Mouse (Mus musculus) forebrain, embryonic 12.5 days (tissue): Measurements from ENCODE around the gene Nectin4. TPM values are rescaled to one million over a fixed set of nuclear protein-coding genes. Genes with fewer than 3 reads are reported as not detected.

Experiments
- ATAC-seq: fragments of 200-750 bp; cut with Nextera tagmentation; 2 replicates; pipeline ENCODE4 v1.8.0; 2017; ENCODE audit warnings: moderate TSS enrichment; ENCODE audit not compliant: low FRiP score
- H3K27ac ChIP-seq: fragments of 300-500 bp; sonication (generic); 2 replicates; pipeline ENCODE4 v1.5.1; 2016; ENCODE audit warnings: mild to moderate bottlenecking
- H3K27me3 ChIP-seq: fragments of 300-500 bp; sonication (generic); 2 replicates; pipeline ENCODE4 v1.6.1; 2016; ENCODE audit warnings: mild to moderate bottlenecking
- H3K36me3 ChIP-seq: fragments of 300-500 bp; sonication (generic); replicated peaks from 2 replicates; pipeline ENCODE4 v1.6.1; 2016; ENCODE audit warnings: mild to moderate bottlenecking
- H3K4me1 ChIP-seq: fragments of 300-500 bp; sonication (generic); 2 replicates; pipeline ENCODE4 v1.6.1; 2016
- H3K4me2 ChIP-seq: fragments of 300-500 bp; sonication (generic); 2 replicates; pipeline ENCODE4 v1.6.1; 2016; ENCODE audit warnings: mild to moderate bottlenecking, moderate library complexity
- H3K4me3 ChIP-seq: fragments of 300-500 bp; sonication (generic); replicated peaks from 2 replicates; pipeline ENCODE4 v1.5.1; 2016; ENCODE audit warnings: mild to moderate bottlenecking
- H3K9ac ChIP-seq: fragments of 300-500 bp; sonication (generic); 2 replicates; pipeline ENCODE4 v1.6.1; 2016; ENCODE audit warnings: mild to moderate bottlenecking
- H3K9me3 ChIP-seq: fragments of 300-500 bp; sonication (generic); 2 replicates; pipeline ENCODE4 v1.6.1; 2016
- WGBS: fragments of 180-500 bp; shearing (Covaris S2); methylation state at CpG from one replicate; pipeline ENCODE4 v1.1.7; 2016; 5-methylcytosine and 5-hydroxymethylcytosine counted together
- polyA plus RNA-seq: library from polyadenylated mRNA; unstranded; fragments of >200 nt; fragmentation: Nextera tagmentation; extraction: Ambion mirVana; gene quantifications from 2 replicates; pipeline ENCODE4 v1.2.1, GENCODE M21; 2016

Gene Nectin4
- polyA plus RNA-seq, 1 experiment from 2014 or later, result 1.1 TPM

DNA sequence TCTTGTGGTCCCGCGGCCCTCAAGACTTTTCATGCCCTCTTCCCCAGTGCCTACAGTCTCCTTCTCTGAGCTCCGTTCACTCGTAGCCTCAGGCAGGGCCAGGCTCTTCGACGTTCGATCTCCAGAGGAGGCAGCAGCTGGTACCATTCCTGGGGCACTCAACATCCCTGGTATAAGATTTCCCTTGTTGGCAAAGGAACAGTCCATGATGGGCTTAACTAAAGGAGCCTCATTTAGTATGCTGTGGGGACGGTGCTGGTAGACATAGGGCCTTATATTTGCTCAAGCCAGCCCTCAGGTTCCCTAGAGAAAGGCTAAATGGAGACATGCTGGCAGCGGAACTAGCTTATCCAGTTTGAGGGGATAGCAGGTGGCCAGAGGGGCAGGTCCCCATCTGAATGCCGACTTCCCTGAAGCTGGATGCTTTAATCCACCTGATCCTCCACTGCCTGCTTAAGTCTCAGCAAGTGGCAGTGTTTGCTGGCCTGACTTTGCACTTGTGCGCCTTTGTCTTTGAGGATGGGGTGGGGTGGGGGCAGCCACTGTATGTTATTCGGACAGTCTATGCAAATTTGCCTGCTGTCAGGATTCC is 49.5 kb downstream of the Nectin4 start:
- H3K4me3 ChIP-seq, result no peak overlapping the region
- ATAC-seq, result peak; percentile 41; the same call in 1 of the 2 replicates
- 57% methylated on average over 12 of the region's 12 CpGs for WGBS
- H3K9ac ChIP-seq, result no peak overlapping the region
- no peaks in the 10 kb centered on the region for H3K27me3 ChIP-seq
- H3K4me2 ChIP-seq, result no peak overlapping the region
- H3K27ac ChIP-seq, result peak overlapping the region; percentile 31; the same call in 1 of the 2 replicates
- H3K36me3 ChIP-seq, result peaks cover 55% of the 10 kb centered on the region
- H3K9me3 ChIP-seq, result no peaks in the 10 kb centered on the region
- no peaks in the 10 kb centered on the region; the same call in 1 of the 2 replicates for H3K4me1 ChIP-seq

DNA sequence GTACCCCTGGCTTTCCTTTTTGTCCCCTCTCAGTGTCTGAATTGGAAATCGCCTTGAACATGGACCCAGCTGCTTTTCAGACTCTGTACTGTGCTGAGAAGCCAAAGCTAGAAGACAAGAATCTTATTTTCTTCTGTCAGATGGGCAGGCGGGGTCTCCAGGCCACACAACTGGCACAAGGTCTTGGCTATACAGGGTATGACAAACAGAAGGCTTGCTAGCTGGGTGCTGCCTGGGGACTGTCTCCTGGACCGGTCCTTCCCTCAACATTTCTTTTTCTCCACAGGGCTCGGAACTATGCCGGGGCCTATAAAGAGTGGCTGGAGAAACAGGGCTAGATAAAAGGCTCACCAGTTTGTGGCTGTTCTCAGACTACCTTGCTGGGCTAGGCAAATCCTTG is 50.0 kb downstream of the Nectin4 start:
- ATAC-seq, result 0 out of 2 replicates have a peak, but pooled peaks have one; percentile 3
- Histone ChIP-seq H3K27me3 (no peaks in the 10 kb centered on the region), H3K9ac (no peak overlapping the region), H3K36me3 (peaks cover 50% of the 10 kb centered on the region), H3K4me3 (no peak overlapping the region), H3K9me3 (no peaks in the 10 kb centered on the region), H3K4me2 (no peak overlapping the region), H3K27ac (peak overlapping the region; percentile 46; the same call in 1 of the 2 replicates), H3K4me1 (no peaks in the 10 kb centered on the region; the same call in 1 of the 2 replicates)
- 76% methylated on average over 5 of the region's 5 CpGs for WGBS

DNA sequence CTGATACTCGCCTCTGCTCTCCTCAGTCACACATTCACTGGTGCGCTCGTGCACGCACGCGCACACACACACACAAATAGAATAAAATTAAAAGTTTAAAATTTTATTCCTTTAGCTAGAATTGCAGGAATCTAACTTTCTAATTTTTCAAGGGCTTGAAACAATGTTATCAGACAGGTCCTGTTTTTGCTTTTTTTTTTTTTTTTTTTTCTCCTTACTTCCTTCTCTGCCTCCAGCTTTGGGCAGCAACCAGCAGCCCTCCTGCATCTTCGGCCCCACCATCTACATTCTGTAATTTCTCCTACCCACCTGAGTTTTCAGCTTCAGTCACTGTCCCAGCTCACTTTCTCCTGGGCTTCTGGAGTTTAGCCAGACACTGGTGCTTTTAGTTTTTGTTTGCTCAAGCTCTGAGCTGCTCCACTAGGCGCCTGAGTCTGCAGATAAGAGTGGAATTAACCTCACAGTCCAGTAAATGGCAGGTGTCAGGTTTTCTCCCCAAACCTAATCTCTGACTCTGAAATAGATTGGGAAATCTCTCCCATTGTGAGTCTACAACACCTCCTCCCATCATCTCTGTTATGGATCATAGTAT is 52.7 kb downstream of the Nectin4 start:
- H3K4me2 ChIP-seq, result no peak overlapping the region
- no peaks in the 10 kb centered on the region; the same call in 1 of the 2 replicates for H3K4me1 ChIP-seq
- H3K27ac ChIP-seq, result no peak overlapping the region
- no peaks in the 10 kb centered on the region for H3K9me3 ChIP-seq
- no peak overlapping the region for H3K4me3 ChIP-seq
- peaks cover 25% of the 10 kb centered on the region for H3K36me3 ChIP-seq
- H3K27me3 ChIP-seq, result no peaks in the 10 kb centered on the region
- no peak overlapping the region for H3K9ac ChIP-seq
- 89% methylated on average over 8 of the region's 8 CpGs for WGBS
- no peak for ATAC-seq

DNA sequence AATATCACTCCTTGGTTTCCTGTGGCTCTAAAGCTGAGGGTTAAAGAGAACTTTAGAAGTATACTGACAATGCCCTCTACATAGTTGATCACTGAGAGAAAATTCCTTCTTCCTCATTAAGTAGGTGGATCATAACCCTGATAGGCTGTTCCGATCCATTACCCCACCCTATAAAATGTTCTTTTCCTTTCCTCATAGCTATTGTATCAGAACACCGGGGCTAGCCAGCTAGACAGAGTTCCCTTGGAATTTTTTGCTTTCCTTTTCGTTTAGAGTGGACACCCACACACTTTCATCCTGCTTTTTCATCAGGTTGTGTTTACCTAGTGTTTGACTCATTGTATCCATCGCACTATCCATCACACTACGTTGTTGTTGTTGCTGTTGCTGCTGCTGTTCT is 54.7 kb downstream of the Nectin4 start:
- Histone ChIP-seq H3K4me2 (no peak overlapping the region), H3K4me1 (no peaks in the 10 kb centered on the region; the same call in 1 of the 2 replicates), H3K9me3 (no peaks in the 10 kb centered on the region), H3K4me3 (no peak overlapping the region), H3K27me3 (no peaks in the 10 kb centered on the region), H3K36me3 (peaks cover 6% of the 10 kb centered on the region), H3K27ac (no peak overlapping the region), H3K9ac (no peak overlapping the region)
- ATAC-seq, result no peak
- WGBS, result 83% methylated on average over 5 of the region's 5 CpGs

DNA sequence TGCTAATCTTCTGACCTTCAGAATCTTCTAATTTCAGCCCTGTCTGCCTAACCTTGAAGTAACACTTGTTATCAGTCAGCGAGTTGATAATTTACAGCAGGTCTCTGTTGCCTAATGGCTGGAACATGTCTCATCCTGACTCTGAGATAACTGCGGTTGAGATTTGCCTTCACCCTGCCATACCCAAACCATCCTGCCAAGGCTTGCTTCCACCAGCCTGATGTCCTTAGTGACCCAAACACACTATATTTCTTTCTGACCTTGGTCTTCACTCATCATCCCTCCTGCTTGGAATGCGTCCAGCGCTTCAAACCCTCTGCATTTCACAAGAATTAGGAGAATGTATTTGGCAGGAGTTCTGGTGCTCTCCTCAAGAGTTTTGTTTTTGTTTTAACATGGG is 55.2 kb downstream of the Nectin4 start:
- WGBS, result 89% methylated on average over 4 of the region's 4 CpGs
- Histone ChIP-seq H3K4me2 (no peak overlapping the region), H3K27me3 (no peaks in the 10 kb centered on the region), H3K9ac (no peak overlapping the region), H3K4me3 (no peak overlapping the region), H3K27ac (no peak overlapping the region), H3K4me1 (no peaks in the 10 kb centered on the region), H3K36me3 (peaks cover under 1% of the 10 kb centered on the region), H3K9me3 (no peaks in the 10 kb centered on the region)
- no peak for ATAC-seq

DNA sequence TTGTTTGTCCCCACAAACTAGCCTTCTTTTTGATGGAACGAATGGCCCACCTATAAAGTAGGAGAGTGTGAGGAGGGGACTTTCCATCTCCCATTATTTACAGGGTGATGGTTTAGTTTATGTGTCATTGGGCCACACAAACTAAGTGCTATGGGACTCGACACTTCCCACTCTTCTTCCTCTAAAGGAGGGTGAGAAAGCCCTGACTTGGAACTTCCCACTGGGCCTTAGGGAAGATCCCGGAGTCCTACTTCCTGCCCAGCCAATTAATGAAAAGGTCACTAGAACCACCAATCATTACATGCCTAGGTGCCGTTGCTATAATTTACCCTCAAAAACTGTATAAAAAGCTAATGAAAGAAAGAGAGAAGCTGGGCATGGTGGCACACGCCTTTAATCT is 62.3 kb downstream of the Nectin4 start:
- Histone ChIP-seq H3K9ac (no peak overlapping the region), H3K9me3 (no peaks in the 10 kb centered on the region), H3K36me3 (no peaks in the 10 kb centered on the region), H3K27me3 (peaks cover 16% of the 10 kb centered on the region), H3K27ac (no peak overlapping the region), H3K4me1 (peaks cover 2% of the 10 kb centered on the region), H3K4me3 (no peak overlapping the region), H3K4me2 (no peak overlapping the region)
- WGBS, result 82% methylated on average over 5 of the region's 5 CpGs
- no peak for ATAC-seq

DNA sequence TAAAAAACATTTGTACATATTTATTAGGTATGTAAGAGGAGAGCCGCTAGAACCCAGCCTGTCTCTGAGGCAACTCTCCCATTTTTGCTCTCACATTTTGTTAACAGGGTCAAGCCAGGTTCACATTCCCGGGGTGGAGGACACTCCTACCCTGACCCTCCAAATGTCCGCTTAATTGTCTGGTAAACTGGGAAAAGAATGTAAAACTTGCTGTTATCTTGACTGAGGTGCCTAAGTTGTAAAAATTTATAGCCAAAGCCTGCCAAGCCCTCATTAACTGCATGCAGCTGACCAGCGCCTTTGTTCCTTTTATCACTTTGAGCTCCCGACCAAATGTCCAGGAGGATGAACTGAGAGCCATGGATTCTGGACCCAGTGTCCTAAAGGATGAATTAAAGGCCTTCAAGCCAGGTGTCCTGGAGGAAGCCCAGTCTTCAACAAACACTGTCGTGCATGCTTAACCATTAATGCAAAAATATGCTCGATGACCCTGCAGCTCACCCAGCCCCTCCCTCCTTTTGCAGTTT is 65.5 kb downstream of the Nectin4 start:
- Histone ChIP-seq H3K9ac (no peak overlapping the region), H3K4me2 (no peak overlapping the region), H3K36me3 (no peaks in the 10 kb centered on the region), H3K9me3 (no peaks in the 10 kb centered on the region), H3K4me1 (peaks cover 10% of the 10 kb centered on the region), H3K4me3 (no peak overlapping the region), H3K27me3 (peaks cover 48% of the 10 kb centered on the region), H3K27ac (no peak overlapping the region)
- whole genome bisulfite sequencing, result 68% methylated on average over 7 of the region's 7 CpGs
- ATAC-seq, result no peak

DNA sequence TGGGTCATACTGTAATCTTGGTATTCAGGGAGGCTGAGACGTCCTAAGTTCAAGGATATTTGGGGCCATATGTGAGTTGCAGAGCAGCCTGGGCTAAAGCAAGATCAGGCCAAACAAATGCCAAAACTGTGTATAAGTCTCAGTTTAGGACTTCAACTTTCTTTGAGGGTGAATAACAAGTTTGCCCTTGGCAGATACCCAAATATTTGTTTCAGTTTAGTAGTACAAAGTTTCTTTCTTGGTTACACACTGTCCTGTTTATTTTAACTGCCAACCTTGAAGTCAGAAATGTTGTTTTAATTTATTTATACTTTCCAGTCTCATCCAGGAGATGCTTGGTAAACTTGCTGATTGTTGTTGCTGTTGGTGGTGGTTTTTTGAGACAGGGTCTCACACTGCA is 66.1 kb downstream of the Nectin4 start:
- H3K27me3 ChIP-seq, result peaks cover 50% of the 10 kb centered on the region
- no peak overlapping the region for H3K27ac ChIP-seq
- H3K4me3 ChIP-seq, result no peak overlapping the region
- no peaks in the 10 kb centered on the region for H3K36me3 ChIP-seq
- peaks cover 10% of the 10 kb centered on the region for H3K4me1 ChIP-seq
- no peak for ATAC-seq
- WGBS, result 69% methylated on average over 1 of the region's 1 CpGs
- no peak overlapping the region for H3K4me2 ChIP-seq
- no peak overlapping the region for H3K9ac ChIP-seq
- no peaks in the 10 kb centered on the region for H3K9me3 ChIP-seq

DNA sequence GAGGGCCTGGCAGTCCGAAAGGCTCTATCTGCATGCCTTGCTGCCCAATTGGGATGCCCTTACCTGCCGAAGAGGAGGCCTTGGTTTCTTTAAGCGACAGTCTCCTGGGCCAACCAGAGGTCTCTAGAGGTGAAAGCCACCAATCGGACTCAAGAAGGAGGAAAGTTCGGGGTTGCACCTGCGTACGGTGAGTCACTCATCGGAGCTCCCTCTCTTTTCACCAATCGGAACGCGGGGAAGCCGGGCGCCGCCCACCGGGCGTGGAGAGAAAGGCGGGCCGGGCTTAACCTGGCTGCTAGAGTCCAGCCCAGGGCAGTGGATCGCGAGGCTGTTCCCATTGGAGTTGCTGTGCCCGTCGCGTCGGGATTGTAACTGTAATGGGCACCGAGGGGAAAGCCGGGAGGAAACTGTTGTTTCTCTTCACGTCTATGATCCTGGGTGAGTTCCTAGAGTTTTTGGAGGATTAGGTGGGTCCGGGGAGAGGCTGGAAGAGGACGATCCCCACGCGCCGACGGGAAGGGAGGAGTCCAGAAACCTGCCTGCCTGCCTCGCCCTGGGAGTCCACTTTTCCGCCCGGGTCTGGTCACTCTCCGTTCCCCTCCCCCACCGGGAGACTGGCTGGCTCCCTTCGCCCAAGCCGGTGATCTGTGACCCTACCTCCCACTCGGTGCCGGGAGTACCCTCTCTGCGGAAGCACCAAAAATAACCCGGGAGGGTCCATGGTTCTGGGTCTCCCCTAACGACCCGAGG is 67.5 kb downstream of the Nectin4 start, which contains the start of gene F11r:
Gene F11r, plus strand, starts transcription at position 272 of the 750 bp plus-strand sequence.
- H3K4me3 ChIP-seq, result peak within 1 kb of the TSS; percentile 40
- no peaks in the 10 kb centered on the region for H3K9me3 ChIP-seq
- H3K27ac ChIP-seq, result no peak within 1 kb of the TSS
- peaks cover 50% of the 10 kb centered on the region for H3K27me3 ChIP-seq
- peaks cover 10% of the 10 kb centered on the region for H3K4me1 ChIP-seq
- WGBS, result under 1% methylated on average over 46 of the region's 46 CpGs
- peak; percentile 74 for ATAC-seq
- H3K9ac ChIP-seq, result peak within 1 kb of the TSS; percentile 25; the same call in 1 of the 2 replicates
- H3K36me3 ChIP-seq, result no peaks in the 10 kb centered on the region
- H3K4me2 ChIP-seq, result peak within 1 kb of the TSS; percentile 60

Other genes with a start within 250 kb of the Nectin4 start
- gene Sdhc, start 219.5 kb upstream of the Nectin4 start, polyA plus RNA-seq, result 218 and 236 TPM in 2 replicates
- gene Mpz, start 219.4 kb upstream of the Nectin4 start, polyA plus RNA-seq, result 0.54 and 1.0 TPM in 2 replicates
- 6.7 and 7.0 TPM in 2 replicates for gene Pcp4l1, start 173.8 kb upstream of the Nectin4 start, polyA plus RNA-seq
- gene Nr1i3, start 156.1 kb upstream of the Nectin4 start, polyA plus RNA-seq, result 0.22 and 0.23 TPM in 2 replicates
- gene Tomm40l, start 147.6 kb upstream of the Nectin4 start, polyA plus RNA-seq, result 29.4 and 31.6 TPM in 2 replicates
- gene Apoa2, start 145.0 kb upstream of the Nectin4 start, polyA plus RNA-seq, result 1.5 and 2.6 TPM in 2 replicates
- gene Fcer1g, start 135.7 kb upstream of the Nectin4 start, polyA plus RNA-seq, result 12.6 and 15.3 TPM in 2 replicates
- 8.9 TPM in 2 replicates for gene Adamts4, start 119.7 kb upstream of the Nectin4 start, polyA plus RNA-seq
- gene Ndufs2, start 118.7 kb upstream of the Nectin4 start, polyA plus RNA-seq, result 209 and 213 TPM in 2 replicates
- gene B4galt3, start 99.8 kb upstream of the Nectin4 start, polyA plus RNA-seq, result 78.1 and 78.6 TPM in 2 replicates
- gene Ppox, start 88.9 kb upstream of the Nectin4 start, polyA plus RNA-seq, result 58.7 and 68.0 TPM in 2 replicates
- gene Usp21, start 82.1 kb upstream of the Nectin4 start, polyA plus RNA-seq, result 119 and 125 TPM in 2 replicates
- 94.8 and 98.4 TPM in 2 replicates for gene Ufc1, start 75.1 kb upstream of the Nectin4 start, polyA plus RNA-seq
- gene Dedd, start 41.0 kb upstream of the Nectin4 start, polyA plus RNA-seq, result 48.5 and 51.0 TPM in 2 replicates
- gene Nit1, start 24.5 kb upstream of the Nectin4 start, polyA plus RNA-seq, result 46.4 and 48.7 TPM in 2 replicates
- 167 and 178 TPM in 2 replicates for gene Pfdn2, start 24.4 kb upstream of the Nectin4 start, polyA plus RNA-seq
- gene Klhdc9, start 9.3 kb upstream of the Nectin4 start, polyA plus RNA-seq, result 2.5 and 2.6 TPM in 2 replicates
- gene Arhgap30, start 18.9 kb downstream of the Nectin4 start, polyA plus RNA-seq, result 0.69 and 0.75 TPM in 2 replicates
- gene Usf1, start 41.2 kb downstream of the Nectin4 start, polyA plus RNA-seq, result 175 and 190 TPM in 2 replicates
- 9.0 and 11.0 TPM in 2 replicates for gene Tstd1, start 48.8 kb downstream of the Nectin4 start, polyA plus RNA-seq
- gene F11r, start 67.4 kb downstream of the Nectin4 start, polyA plus RNA-seq, result 11.1 and 11.4 TPM in 2 replicates
- gene Alyref2, start 133.4 kb downstream of the Nectin4 start, polyA plus RNA-seq, result 17.1 and 20.2 TPM in 2 replicates
- gene Itln1, start 165.2 kb downstream of the Nectin4 start, polyA plus RNA-seq, result not detected in 2 replicates
- gene Cd244a, start 189.1 kb downstream of the Nectin4 start, polyA plus RNA-seq, result not detected in 2 replicates
- gene Ly9, start 237.3 kb downstream of the Nectin4 start, polyA plus RNA-seq, result not detected in 2 replicates